Mouse (Mus musculus) granulocyte monocyte progenitor cell, adult 5-6 weeks (primary cell): ENCODE results near the gene Nabp1. TPM values are rescaled to one million over a fixed set of nuclear protein-coding genes. Genes with fewer than 3 reads are reported as not detected.

Source experiments
- ATAC-seq: replicated peaks from 2 replicates; pipeline ENCODE4 v1.8.0; 2016; ENCODE audit warnings: mild to moderate bottlenecking, moderate TSS enrichment, inconsistent platforms; ENCODE audit not compliant: poor library complexity, severe bottlenecking
- total RNA-seq, 2 experiments: library from RNA; stranded (forward) in 1 of 2; stranded (reverse) in 1 of 2; fragments of 200-712, 200-1000 nt in 1 of 2; fragments of >200 nt in 1 of 2; fragmentation: Nextera tagmentation in 1 of 2; gene quantifications; 2 replicates each; pipeline ENCODE4 v1.2.3; 2014 to 2017

Gene Nabp1
- total RNA-seq (2014; fragmentation: Nextera tagmentation) = 7.0 and 11.7 TPM in 2 replicates
- total RNA-seq (2017) = 14.7 and 29.9 TPM in 2 replicates

- ATAC-seq = peak; percentile 88
Observed at GRCm38 (mm10) chr1:51478262-51479026, at the start of gene Nabp1. Nabp1 (minus strand) TSS chr1:51478425.

DNA sequence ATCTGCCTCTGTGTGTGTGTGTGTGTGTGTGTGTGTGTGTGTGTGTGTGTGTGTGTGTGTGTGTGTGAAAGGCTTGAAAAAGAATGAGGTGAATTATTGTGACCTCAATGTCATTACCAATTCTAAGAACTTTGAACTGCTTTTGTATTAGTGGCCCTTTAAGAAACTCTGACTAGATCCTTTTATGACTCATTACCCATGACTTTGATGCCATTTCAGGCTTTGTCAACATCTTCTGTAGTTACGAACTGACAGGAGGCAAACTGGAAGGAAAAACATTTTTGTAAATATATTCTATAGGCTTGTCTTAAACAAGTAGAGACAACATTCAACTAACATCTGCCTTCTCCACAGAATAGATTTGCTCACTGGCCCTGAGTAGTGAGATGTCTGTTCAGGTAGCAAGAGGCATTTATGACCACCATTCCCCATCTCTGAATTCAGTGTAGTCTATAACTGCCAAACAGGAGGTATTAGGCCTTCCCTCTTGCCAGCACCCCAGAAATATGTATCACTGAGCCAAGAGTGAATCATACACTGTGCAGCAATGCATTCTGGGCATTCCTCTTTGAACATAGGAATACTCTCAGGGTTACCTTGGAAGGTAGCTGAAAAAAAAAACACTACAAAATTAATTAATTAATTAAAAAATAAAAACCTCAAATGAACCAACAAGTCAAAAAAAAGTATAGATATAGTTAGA lies 47.5 kb upstream of the Nabp1 start:
- no peak for ATAC-seq

- ATAC-seq = no peak
Observed at GRCm38 (mm10) chr1:51521651-51522050, 43.4 kb upstream of the Nabp1 start.

- ATAC-seq = peak; percentile 61
Observed at GRCm38 (mm10) chr1:51520246-51520780, 42.1 kb upstream of the Nabp1 start.

DNA sequence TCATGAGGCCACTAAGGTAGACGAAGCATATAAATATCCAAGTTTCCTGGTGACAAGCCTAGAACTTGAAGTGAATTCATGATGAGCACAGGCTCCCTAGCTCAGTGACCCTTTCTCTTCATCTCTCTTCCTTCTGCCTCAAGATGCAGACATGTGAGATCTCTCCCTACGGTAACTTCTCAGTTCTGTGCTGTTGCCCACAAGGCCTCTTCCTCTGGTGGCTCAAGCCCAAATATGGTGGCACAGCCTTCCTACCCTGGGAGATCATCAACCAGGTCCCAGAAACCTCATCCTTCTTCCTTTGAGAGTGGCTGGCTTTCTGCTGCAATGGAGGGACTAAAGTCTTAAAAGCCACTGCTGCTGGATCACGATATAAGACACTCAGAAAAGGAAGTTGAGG lies 40.9 kb upstream of the Nabp1 start:
- peak; percentile 26; the same call in 1 of the 2 replicates for ATAC-seq

DNA sequence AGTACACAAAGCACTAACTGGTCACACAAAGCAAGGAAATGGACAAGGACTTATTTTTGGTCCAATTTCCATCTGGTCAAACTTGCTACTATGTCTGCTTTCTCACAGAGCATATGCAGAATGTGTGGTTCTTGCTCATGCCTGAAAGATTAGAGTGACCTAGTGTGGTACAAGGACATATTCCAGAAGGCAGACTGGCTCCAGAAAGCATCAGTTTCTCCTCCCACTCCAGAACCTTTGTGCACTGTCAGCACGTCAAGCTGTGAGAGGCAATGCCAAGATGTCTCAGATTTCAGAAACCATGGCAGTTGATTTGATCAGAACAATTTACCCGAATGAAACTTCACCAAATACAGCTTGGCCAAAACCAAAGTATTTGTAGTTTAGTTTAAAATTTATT lies 37.4 kb upstream of the Nabp1 start:
- ATAC-seq = no peak

DNA sequence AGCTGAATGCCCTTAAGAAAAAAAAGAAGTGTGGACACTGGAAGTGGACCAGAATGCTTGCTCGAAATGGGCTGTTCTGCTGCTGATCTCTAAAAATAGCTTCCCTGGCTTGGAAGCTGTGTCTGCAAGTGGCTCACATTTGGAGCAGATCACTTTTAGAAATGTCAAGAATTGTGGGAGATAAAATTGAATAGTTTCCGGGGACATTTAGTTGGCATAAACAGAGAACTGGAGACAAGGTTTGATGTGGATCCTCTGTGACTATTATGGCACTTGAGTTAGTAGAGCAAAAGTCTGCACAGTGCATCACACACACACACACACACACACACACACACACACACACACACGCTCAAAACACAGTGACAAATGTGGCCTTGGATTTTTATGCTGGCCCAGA lies 36.8 kb upstream of the Nabp1 start:
- ATAC-seq = no peak

DNA sequence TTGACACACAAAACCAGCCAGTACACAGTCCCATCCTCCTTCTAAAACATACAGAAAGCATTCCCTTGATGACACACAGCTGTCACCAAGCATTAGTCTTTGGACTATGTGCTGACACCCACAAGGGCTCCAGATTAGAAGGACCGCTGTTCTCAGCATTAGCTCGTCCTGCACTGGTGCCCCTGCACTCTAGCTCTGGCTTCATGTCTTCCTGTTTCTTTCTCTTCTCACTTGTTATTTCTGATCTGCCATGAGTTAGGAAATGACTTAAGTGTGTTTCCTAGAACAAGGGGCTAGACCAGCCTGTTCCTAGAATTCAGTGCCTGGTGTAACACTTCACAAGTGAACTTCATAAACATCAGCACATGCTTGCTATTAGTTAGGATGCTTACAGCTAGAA lies 36.2 kb upstream of the Nabp1 start:
- ATAC-seq = no peak

GRCm38 (mm10) chr1:51513059-51513713 lies 35.0 kb upstream of the Nabp1 start:
- ATAC-seq = no peak

GRCm38 (mm10) chr1:51512326-51512725 lies 34.1 kb upstream of the Nabp1 start:
- no peak for ATAC-seq

GRCm38 (mm10) chr1:51509776-51510175 lies 31.6 kb upstream of the Nabp1 start:
- no peak for ATAC-seq

GRCm38 (mm10) chr1:51509083-51509482 lies 30.9 kb upstream of the Nabp1 start:
- ATAC-seq = peak; percentile 99

- no peak for ATAC-seq
Observed at GRCm38 (mm10) chr1:51508543-51508942, 30.3 kb upstream of the Nabp1 start.

DNA sequence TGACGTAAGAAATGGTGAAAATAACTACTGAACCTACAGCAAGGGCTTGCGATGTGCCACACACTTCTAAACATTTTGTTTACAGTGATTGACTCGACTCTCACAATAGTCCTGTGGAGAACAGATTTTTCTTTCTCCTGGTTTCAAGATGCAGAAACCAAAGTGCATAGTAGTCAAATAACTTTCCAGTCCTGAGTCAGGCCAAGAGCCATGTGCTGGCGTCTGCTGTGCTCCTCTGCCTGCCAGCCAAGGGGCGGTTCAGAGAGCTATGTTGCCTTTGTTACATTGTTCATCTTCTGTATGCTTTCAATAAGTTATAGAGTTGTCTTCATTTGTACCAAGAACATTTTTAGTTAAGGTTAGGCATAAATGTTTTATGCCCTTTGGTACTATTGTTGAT lies 29.2 kb upstream of the Nabp1 start:
- no peak for ATAC-seq

- ATAC-seq = no peak
Observed at GRCm38 (mm10) chr1:51506236-51506635, 28.0 kb upstream of the Nabp1 start.

DNA sequence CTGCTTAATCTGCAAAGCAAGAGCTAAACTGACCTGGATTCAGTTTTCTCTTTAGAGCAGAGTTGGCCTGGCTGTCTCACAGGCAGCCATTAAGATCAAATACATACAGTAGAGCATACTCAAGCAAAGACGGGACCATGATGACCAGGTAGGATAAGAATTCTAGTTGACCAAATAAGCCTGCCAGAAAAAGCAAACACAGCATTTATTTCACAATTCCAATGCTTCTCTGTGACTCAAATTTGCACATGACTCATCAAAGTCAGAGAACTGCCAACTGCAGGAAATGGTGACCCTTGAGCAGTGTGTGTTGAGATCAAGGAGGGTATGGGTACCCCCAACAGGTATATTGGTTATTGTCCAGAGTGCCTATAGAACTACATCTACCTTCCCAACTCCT lies 27.4 kb upstream of the Nabp1 start:
- ATAC-seq = peak; percentile 6; the same call in 1 of the 2 replicates

DNA sequence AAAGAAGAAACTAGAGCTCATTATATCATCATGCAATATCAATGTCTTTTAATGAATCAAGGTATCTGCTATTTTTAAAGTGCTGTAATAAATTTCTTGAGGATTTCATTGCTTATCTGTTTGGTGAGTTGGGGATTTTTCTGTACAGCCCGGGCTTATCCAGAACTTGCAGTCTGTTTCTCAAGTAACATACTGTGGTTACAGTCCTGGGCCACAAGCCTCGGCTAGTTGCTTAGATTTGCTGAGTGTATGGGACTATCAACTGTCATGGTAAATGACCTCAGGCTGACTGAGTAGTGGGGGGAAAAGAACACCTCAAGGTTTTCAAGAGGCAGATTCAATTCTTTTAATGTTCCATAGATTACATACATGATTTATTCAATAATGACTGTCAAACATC lies 24.8 kb upstream of the Nabp1 start:
- ATAC-seq = no peak

- peak; percentile 67 for ATAC-seq
Observed at GRCm38 (mm10) chr1:51502353-51502752, 24.1 kb upstream of the Nabp1 start.

DNA sequence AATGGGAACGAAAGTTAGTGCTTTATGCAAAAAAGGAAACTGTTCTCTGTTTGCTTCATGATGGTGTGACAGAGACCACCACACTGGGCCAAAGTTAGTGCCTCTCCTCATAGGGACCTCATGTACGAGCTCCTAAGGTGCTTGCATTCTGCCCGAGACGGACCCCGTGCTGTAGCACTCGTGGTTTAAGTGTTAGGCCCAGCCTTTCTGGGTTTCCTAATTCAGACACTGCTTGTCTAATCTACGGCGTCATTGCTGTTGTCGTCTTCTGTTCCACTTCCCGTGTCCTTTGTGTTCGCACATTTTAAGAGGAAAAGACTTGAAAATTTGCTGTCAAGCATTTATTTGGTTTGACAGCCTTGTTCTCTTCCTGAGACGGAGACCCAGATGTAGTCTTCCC lies 23.0 kb upstream of the Nabp1 start:
- ATAC-seq = peak; percentile 45

GRCm38 (mm10) chr1:51498601-51499098 lies 20.4 kb upstream of the Nabp1 start:
- ATAC-seq = no peak

DNA sequence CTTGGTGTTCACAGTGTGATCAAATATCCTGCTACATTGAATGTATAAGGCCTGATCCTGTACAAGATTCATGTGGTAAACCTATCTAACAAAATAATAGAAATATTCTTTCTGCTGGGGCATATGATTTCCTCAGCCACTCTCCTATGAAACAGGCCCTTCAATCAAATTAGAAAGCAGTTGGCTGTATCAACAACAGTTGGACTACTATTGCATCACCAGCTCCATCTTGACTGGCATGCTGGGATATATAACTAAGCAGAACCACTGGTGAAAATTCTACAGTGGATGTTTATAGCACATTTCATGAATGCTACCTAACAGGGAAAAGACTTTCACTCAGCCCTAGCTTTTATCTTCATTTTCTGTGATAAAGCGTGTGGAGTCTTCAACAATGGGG lies 17.9 kb upstream of the Nabp1 start:
- no peak for ATAC-seq
